Mouse (Mus musculus) yolk sac, embryonic 10.5 days (tissue): ENCODE results near the gene Chrna1.

ENCODE experiments used
- DNase-seq: peaks from one replicate; pipeline ENCODE4 v3.0.0-alpha.2; 2017; ENCODE audit warnings: low spot score

Chrna1 gene

GRCm38 (mm10) chr2:73518966-73519365, 61.2 kb downstream of the Chrna1 start:
- DNase-seq = no peak

GRCm38 (mm10) chr2:73518311-73518710, 61.8 kb downstream of the Chrna1 start:
- no peak for DNase-seq

- no peak for DNase-seq
These were observed 66.0 kb downstream of the Chrna1 start for GRCm38 (mm10) chr2:73514178-73514577.
